Mouse (Mus musculus): ENCODE data around the gene Hsf5. TPM values are rescaled to one million over a fixed set of nuclear protein-coding genes. Genes with fewer than 3 reads are reported as not detected.
A peak's percentile ranks its signal among the peaks of the same experiment; 100 is the strongest.

Gene Hsf5
- total and polyA plus RNA-seq, 3 experiments: 0.05 to 0.45 TPM; not detected in 1

GRCm38 (mm10) chr11:87574520-87575180 is 42.3 kb upstream of the Hsf5 start:
- ATAC-seq (ENCODE audit: extremely low read depth, insufficient number of reproducible peaks, low FRiP score, poor library complexity, severe bottlenecking) (no peak), DNase-seq (ENCODE audit: low spot score) (no peak)
- Histone ChIP-seq H3K4me1 (ENCODE audit: insufficient read depth, low read depth, low read length) (peaks cover 27% of the 10 kb centered on the region), H3K27me3 (ENCODE audit: insufficient read depth, low read length) (peaks cover 57% of the 10 kb centered on the region), H3K36me3 (replicated peaks) (no peaks in the 10 kb centered on the region), H3K9me3 (replicated peaks) (no peaks in the 10 kb centered on the region), H3K4me3 (ENCODE audit: low read depth, low read length) (no peak overlapping the region)
- no peak for TF ChIP-seq GATA1 (IDR thresholded peaks at IDR 0.05; ENCODE audit: borderline replicate concordance, low read length)
- TF ChIP-seq GATA2 (IDR thresholded peaks at IDR 0.05; ENCODE audit: borderline replicate concordance, low read depth, low read length): no peak
- TF ChIP-seq TAL1 (conservative IDR thresholded peaks at IDR 0.05; ENCODE audit: low read depth, low read length): no peak
- TF ChIP-seq CTCF (IDR thresholded peaks at IDR 0.05; ENCODE audit: low read depth, low read length): no peak
- no peak for TF ChIP-seq POLR2AphosphoS5 (IDR thresholded peaks at IDR 0.05; ENCODE audit: insufficient replicate concordance, low read depth, low read length)

DNA sequence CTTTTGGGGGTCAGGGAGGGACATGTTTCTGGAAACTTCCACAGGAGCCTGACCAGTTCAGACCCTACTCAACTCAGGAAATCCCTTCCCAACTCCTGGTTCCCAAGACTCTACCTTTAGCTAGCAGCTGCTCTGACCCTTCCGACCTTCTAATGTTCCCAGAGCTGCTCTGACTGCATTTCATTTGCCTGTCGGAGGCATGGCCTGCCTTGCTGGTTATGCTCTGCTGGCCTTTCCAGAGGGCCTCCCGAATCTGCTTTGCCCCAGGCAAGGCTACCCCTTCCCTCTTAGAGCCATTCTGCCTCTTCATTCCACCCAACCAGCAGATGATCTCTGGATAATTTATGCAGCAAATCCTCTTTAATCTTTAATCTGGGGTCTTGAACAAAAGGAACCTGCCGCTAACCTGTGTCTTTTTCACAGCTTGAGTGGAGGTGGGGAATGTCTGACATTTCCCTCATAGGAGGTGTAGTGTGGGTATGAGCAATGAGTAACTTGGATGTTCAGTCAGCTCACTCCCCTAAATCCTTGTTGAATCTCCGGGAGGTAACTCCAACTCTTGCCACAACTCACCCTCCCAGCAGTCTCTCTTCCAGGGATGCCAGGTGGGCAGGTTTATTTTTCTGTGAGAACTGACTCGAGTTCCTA is 39.2 kb upstream of the Hsf5 start:
- no peaks in the 10 kb centered on the region for H3K36me3 ChIP-seq (replicated peaks)
- no peak for ATAC-seq (ENCODE audit: extremely low read depth, insufficient number of reproducible peaks, low FRiP score, poor library complexity, severe bottlenecking)
- peaks cover 39% of the 10 kb centered on the region for H3K4me1 ChIP-seq (ENCODE audit: insufficient read depth, low read depth, low read length)
- no peaks in the 10 kb centered on the region for H3K9me3 ChIP-seq (replicated peaks)
- no peak for DNase-seq (ENCODE audit: low spot score)
- no peak for TF ChIP-seq CTCF (IDR thresholded peaks at IDR 0.05; ENCODE audit: low read depth, low read length)
- no peak for TF ChIP-seq TAL1 (conservative IDR thresholded peaks at IDR 0.05; ENCODE audit: low read depth, low read length)
- no peak for TF ChIP-seq POLR2AphosphoS5 (IDR thresholded peaks at IDR 0.05; ENCODE audit: insufficient replicate concordance, low read depth, low read length)
- TF ChIP-seq GATA2 (IDR thresholded peaks at IDR 0.05; ENCODE audit: borderline replicate concordance, low read depth, low read length): no peak
- no peak for TF ChIP-seq GATA1 (IDR thresholded peaks at IDR 0.05; ENCODE audit: borderline replicate concordance, low read length)
- H3K4me3 ChIP-seq (ENCODE audit: low read depth, low read length): peak overlapping the region; percentile 73; the same call in 1 of the 2 replicates
- peaks cover 50% of the 10 kb centered on the region for H3K27me3 ChIP-seq (ENCODE audit: insufficient read depth, low read length)

DNA sequence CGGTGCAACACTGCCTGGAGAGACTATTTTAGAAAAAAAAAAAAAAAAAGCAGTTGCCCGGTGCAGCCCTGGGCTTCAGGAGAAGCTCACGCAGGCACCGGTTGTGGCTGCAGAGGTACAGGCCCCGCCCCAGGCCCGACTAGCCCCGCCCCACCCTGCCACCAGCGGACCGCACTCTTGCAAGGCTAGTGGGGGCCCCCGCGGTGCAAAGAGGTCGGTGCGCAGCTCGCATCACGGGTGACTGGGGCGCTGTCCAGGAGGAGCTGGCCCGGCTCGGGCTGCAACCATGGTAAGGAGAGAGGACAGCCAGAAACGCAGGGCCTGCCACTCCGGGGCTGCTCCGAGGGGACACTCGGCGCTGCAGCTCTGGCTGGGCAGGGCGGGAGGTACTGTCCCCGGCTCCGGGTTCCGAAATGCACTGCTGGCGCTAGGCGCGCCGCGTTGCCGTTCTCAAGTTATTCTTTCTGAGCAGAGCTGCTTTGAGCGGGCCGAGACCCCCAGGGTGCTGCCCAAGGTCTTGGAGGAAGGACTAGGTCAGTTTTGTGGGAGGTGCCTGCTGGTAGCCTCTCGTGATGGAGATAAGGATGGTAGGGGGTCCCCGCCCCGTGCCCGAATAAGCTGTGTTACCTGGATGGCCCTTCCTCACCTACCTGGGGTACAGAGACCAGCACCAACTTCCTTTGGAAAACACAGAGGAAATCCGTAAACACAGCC is 38.6 kb upstream of the Hsf5 start:
- ATAC-seq (ENCODE audit: extremely low read depth, insufficient number of reproducible peaks, low FRiP score, poor library complexity, severe bottlenecking) (peak; percentile 60), DNase-seq (ENCODE audit: low spot score) (peak; percentile 62)
- H3K27me3 ChIP-seq (ENCODE audit: insufficient read depth, low read length): peaks cover 50% of the 10 kb centered on the region
- TF ChIP-seq POLR2AphosphoS5 (IDR thresholded peaks at IDR 0.05; ENCODE audit: insufficient replicate concordance, low read depth, low read length): no peak
- TF ChIP-seq GATA1 (IDR thresholded peaks at IDR 0.05; ENCODE audit: borderline replicate concordance, low read length): no peak
- TF ChIP-seq TAL1 (conservative IDR thresholded peaks at IDR 0.05; ENCODE audit: low read depth, low read length): no peak
- TF ChIP-seq CTCF (IDR thresholded peaks at IDR 0.05; ENCODE audit: low read depth, low read length): no peak
- no peak for TF ChIP-seq GATA2 (IDR thresholded peaks at IDR 0.05; ENCODE audit: borderline replicate concordance, low read depth, low read length)
- no peaks in the 10 kb centered on the region for H3K9me3 ChIP-seq (replicated peaks)
- H3K4me1 ChIP-seq (ENCODE audit: insufficient read depth, low read depth, low read length): peaks cover 45% of the 10 kb centered on the region
- no peaks in the 10 kb centered on the region for H3K36me3 ChIP-seq (replicated peaks)
- H3K4me3 ChIP-seq (ENCODE audit: low read depth, low read length): peak overlapping the region; percentile 73

GRCm38 (mm10) chr11:87578963-87579601 is 37.9 kb upstream of the Hsf5 start:
- H3K9me3 ChIP-seq (replicated peaks): no peaks in the 10 kb centered on the region
- H3K36me3 ChIP-seq (replicated peaks): no peaks in the 10 kb centered on the region
- ATAC-seq (ENCODE audit: extremely low read depth, insufficient number of reproducible peaks, low FRiP score, poor library complexity, severe bottlenecking): peak; percentile 45; the same call in 1 of the 2 replicates
- H3K4me3 ChIP-seq (ENCODE audit: low read depth, low read length): peak overlapping the region; percentile 73
- H3K4me1 ChIP-seq (ENCODE audit: insufficient read depth, low read depth, low read length): peaks cover 45% of the 10 kb centered on the region
- DNase-seq (ENCODE audit: low spot score): peak; percentile 45
- peaks cover 47% of the 10 kb centered on the region for H3K27me3 ChIP-seq (ENCODE audit: insufficient read depth, low read length)
- TF ChIP-seq GATA1 (IDR thresholded peaks at IDR 0.05; ENCODE audit: borderline replicate concordance, low read length) (no peak), POLR2AphosphoS5 (IDR thresholded peaks at IDR 0.05; ENCODE audit: insufficient replicate concordance, low read depth, low read length) (no peak), GATA2 (IDR thresholded peaks at IDR 0.05; ENCODE audit: borderline replicate concordance, low read depth, low read length) (no peak), CTCF (IDR thresholded peaks at IDR 0.05; ENCODE audit: low read depth, low read length) (no peak), TAL1 (conservative IDR thresholded peaks at IDR 0.05; ENCODE audit: low read depth, low read length) (no peak)

- no peak overlapping the region for H3K4me3 ChIP-seq (ENCODE audit: low read depth, low read length)
- DNase-seq (ENCODE audit: low spot score) (no peak), ATAC-seq (ENCODE audit: extremely low read depth, insufficient number of reproducible peaks, low FRiP score, poor library complexity, severe bottlenecking) (no peak)
- no peaks in the 10 kb centered on the region for H3K36me3 ChIP-seq (replicated peaks)
- peaks cover 45% of the 10 kb centered on the region for H3K4me1 ChIP-seq (ENCODE audit: insufficient read depth, low read depth, low read length)
- H3K27me3 ChIP-seq (ENCODE audit: insufficient read depth, low read length): peaks cover 41% of the 10 kb centered on the region
- TF ChIP-seq POLR2AphosphoS5 (IDR thresholded peaks at IDR 0.05; ENCODE audit: insufficient replicate concordance, low read depth, low read length) (no peak), TAL1 (conservative IDR thresholded peaks at IDR 0.05; ENCODE audit: low read depth, low read length) (no peak), GATA2 (IDR thresholded peaks at IDR 0.05; ENCODE audit: borderline replicate concordance, low read depth, low read length) (no peak), GATA1 (IDR thresholded peaks at IDR 0.05; ENCODE audit: borderline replicate concordance, low read length) (no peak), CTCF (IDR thresholded peaks at IDR 0.05; ENCODE audit: low read depth, low read length) (no peak)
- no peaks in the 10 kb centered on the region for H3K9me3 ChIP-seq (replicated peaks)
Observed at GRCm38 (mm10) chr11:87579713-87580112, 37.3 kb upstream of the Hsf5 start.
